Mouse (Mus musculus) intestine, embryonic 16.5 days (tissue): Measurements from ENCODE around the gene Ccdc117. TPM values are rescaled to one million over a fixed set of nuclear protein-coding genes. Genes with fewer than 3 reads are reported as not detected.
A peak's percentile ranks its signal among the peaks of the same experiment; 100 is the strongest.

Experiments used
- ATAC-seq: fragments of 200-750 bp; cut with Nextera tagmentation; 2 replicates; pipeline ENCODE4 v1.8.0; 2017; ENCODE audit warnings: moderate TSS enrichment, moderate library complexity
- H3K27ac ChIP-seq: fragments of 300-500 bp; sonication (generic); 2 replicates; pipeline ENCODE4 v1.5.1; 2014; ENCODE audit warnings: mild to moderate bottlenecking, low read length
- H3K27me3 ChIP-seq: fragments of 300-500 bp; sonication (generic); replicated peaks from 2 replicates; pipeline ENCODE4 v1.6.1; 2014; ENCODE audit warnings: low read length, control low read depth, mixed read lengths; ENCODE audit not compliant: control insufficient read depth, insufficient read depth
- H3K36me3 ChIP-seq: fragments of 300-500 bp; sonication (generic); 2 replicates; pipeline ENCODE4 v1.6.1; 2014; ENCODE audit warnings: low read length, control low read depth; ENCODE audit not compliant: control insufficient read depth, insufficient read depth
- H3K4me1 ChIP-seq: fragments of 300-500 bp; sonication (generic); 2 replicates; pipeline ENCODE4 v1.6.1; 2014; ENCODE audit warnings: low read length, control low read depth, mixed read lengths; ENCODE audit not compliant: control insufficient read depth, insufficient read depth
- H3K4me2 ChIP-seq: fragments of 300-500 bp; sonication (generic); 2 replicates; pipeline ENCODE4 v1.6.1; 2014; ENCODE audit warnings: low read depth, low read length, control low read depth
- H3K4me3 ChIP-seq: fragments of 300-500 bp; sonication (generic); 2 replicates; pipeline ENCODE4 v1.5.1; 2014; ENCODE audit warnings: mild to moderate bottlenecking, low read length
- H3K9ac ChIP-seq: fragments of 300-500 bp; sonication (generic); 2 replicates; pipeline ENCODE4 v1.6.1; 2014; ENCODE audit warnings: low read depth, low read length
- H3K9me3 ChIP-seq: fragments of 300-500 bp; sonication (generic); 2 replicates; pipeline ENCODE4 v1.6.1; 2016; ENCODE audit warnings: low read length, control low read depth; ENCODE audit not compliant: control insufficient read depth
- WGBS: fragments of 180-500 bp; shearing (Covaris S2); extraction: QIAGEN DNeasy Blood & Tissue Kit; methylation state at CpG from one replicate; pipeline ENCODE4 v1.1.7; 2014; 5-methylcytosine and 5-hydroxymethylcytosine counted together
- polyA plus RNA-seq: library from polyadenylated mRNA; unstranded; fragments of >200 nt; fragmentation: Nextera tagmentation; extraction: Ambion mirVana; gene quantifications from 2 replicates; pipeline ENCODE4 v1.2.1, GENCODE M21; 2015

Ccdc117 gene
- 11.1 and 11.9 TPM in 2 replicates for polyA plus RNA-seq

GRCm38 (mm10) chr11:5541799-5542481 is at the start of gene Ccdc117:
TSS of gene Ccdc117 (minus strand) at chr11:5542187.
- Histone ChIP-seq H3K27ac (peak within 1 kb of the TSS; percentile 77), H3K4me2 (peak within 1 kb of the TSS; percentile 61), H3K36me3 (no peaks in the 10 kb centered on the region), H3K9ac (peak within 1 kb of the TSS; percentile 93), H3K27me3 (no peaks in the 10 kb centered on the region), H3K4me1 (peaks cover 19% of the 10 kb centered on the region), H3K9me3 (no peaks in the 10 kb centered on the region), H3K4me3 (peak within 1 kb of the TSS; percentile 97)
- WGBS = under 1% methylated on average over 64 of the region's 65 CpGs
- ATAC-seq = peak; percentile 100

DNA sequence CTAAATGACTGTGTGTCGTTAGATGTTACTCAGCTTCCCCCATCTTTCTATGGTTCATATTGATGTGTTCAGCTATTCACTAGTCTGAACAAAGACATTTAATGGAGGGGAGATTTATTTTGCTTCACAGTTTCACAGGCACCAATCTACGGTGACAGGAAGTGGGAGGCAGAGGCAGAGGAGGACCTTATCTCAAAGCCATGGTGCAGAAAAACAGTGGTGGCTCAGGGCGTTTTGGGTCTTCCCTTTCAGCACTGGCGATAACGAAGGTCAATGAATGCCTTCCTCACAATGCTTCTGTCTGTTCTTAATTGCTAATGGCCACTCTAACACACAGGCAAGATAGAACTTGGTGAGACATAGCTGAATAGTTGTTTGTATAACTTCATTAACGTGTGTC is 33.1 kb upstream of the Ccdc117 start:
- no peak overlapping the region for H3K27ac ChIP-seq
- WGBS = 77% methylated on average over 6 of the region's 6 CpGs
- no peak overlapping the region for H3K9ac ChIP-seq
- no peaks in the 10 kb centered on the region for H3K36me3 ChIP-seq
- H3K4me3 ChIP-seq = no peak overlapping the region
- no peak overlapping the region for H3K4me2 ChIP-seq
- no peaks in the 10 kb centered on the region for H3K27me3 ChIP-seq
- no peaks in the 10 kb centered on the region for H3K4me1 ChIP-seq
- H3K9me3 ChIP-seq = no peaks in the 10 kb centered on the region
- ATAC-seq = no peak

- no peak overlapping the region for H3K9ac ChIP-seq
- no peaks in the 10 kb centered on the region for H3K36me3 ChIP-seq
- WGBS = 83% methylated on average over 2 of the region's 2 CpGs
- H3K9me3 ChIP-seq = no peaks in the 10 kb centered on the region
- peak; percentile 38; the same call in 1 of the 2 replicates for ATAC-seq
- no peaks in the 10 kb centered on the region for H3K4me1 ChIP-seq
- H3K27me3 ChIP-seq = no peaks in the 10 kb centered on the region
- H3K4me3 ChIP-seq = no peak overlapping the region
- no peak overlapping the region for H3K27ac ChIP-seq
- H3K4me2 ChIP-seq = no peak overlapping the region
Observed at GRCm38 (mm10) chr11:5573821-5574220, 31.8 kb upstream of the Ccdc117 start.

DNA sequence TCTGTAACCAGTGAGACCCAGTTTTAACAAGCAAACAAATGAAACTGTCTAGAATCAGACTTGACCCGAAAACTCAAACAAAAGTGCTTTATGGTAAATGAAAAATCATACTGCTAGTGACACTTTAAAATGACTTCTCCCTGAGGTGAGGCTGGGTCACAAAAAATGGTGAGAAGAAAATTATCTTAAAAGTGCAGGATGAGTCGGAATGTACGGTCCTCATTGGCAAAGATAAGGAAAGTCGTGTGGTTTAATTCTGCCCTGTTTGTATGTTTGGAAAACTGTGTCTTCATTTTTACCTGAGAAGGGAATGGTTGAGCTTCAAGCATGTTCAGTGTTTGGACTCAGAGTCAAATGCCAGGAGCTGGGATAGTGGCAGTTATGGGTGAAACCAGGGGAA is 29.9 kb upstream of the Ccdc117 start:
- 94% methylated on average over 4 of the region's 4 CpGs for WGBS
- no peak overlapping the region for H3K4me2 ChIP-seq
- peaks cover 3% of the 10 kb centered on the region; the same call in 1 of the 2 replicates for H3K9me3 ChIP-seq
- ATAC-seq = no peak
- no peaks in the 10 kb centered on the region for H3K27me3 ChIP-seq
- no peaks in the 10 kb centered on the region for H3K4me1 ChIP-seq
- H3K4me3 ChIP-seq = no peak overlapping the region
- no peaks in the 10 kb centered on the region for H3K36me3 ChIP-seq
- no peak overlapping the region for H3K27ac ChIP-seq
- H3K9ac ChIP-seq = no peak overlapping the region

DNA sequence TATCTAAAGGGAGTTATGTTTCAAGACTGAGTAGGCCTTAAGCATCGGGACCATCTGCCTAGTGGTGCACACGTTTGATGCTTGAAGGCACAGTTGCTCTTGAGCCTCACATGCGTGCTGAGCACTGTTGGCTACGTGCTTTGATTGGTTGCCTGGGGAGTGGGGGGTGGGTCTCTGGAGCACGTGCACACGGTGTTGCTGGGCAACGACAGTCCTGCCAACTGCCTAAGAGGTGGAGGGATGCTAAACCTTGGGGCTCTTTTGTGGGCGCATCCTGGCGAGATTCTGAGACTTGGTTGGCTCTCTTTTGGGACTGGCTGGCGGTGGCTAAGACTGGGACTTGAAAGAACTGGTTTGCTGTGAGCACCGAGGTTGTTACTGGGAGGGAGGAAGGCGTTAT is 27.5 kb upstream of the Ccdc117 start, which contains the start of gene Ankrd36:
TSS of gene Ankrd36 (plus strand) at position 211 of the 400 bp plus-strand sequence.
- Histone ChIP-seq H3K4me2 (no peak within 1 kb of the TSS), H3K9me3 (peaks cover 3% of the 10 kb centered on the region; the same call in 1 of the 2 replicates), H3K4me1 (no peaks in the 10 kb centered on the region), H3K27ac (no peak within 1 kb of the TSS), H3K36me3 (no peaks in the 10 kb centered on the region), H3K27me3 (no peaks in the 10 kb centered on the region), H3K9ac (no peak within 1 kb of the TSS), H3K4me3 (no peak within 1 kb of the TSS)
- no peak for ATAC-seq
- WGBS = 84% methylated on average over 12 of the region's 12 CpGs

- H3K4me2 ChIP-seq = no peak overlapping the region
- WGBS = 89% methylated on average over 5 of the region's 5 CpGs
- H3K36me3 ChIP-seq = no peaks in the 10 kb centered on the region
- H3K27me3 ChIP-seq = no peaks in the 10 kb centered on the region
- peaks cover 3% of the 10 kb centered on the region; the same call in 1 of the 2 replicates for H3K9me3 ChIP-seq
- H3K27ac ChIP-seq = no peak overlapping the region
- H3K9ac ChIP-seq = no peak overlapping the region
- ATAC-seq = no peak
- H3K4me1 ChIP-seq = no peaks in the 10 kb centered on the region
- H3K4me3 ChIP-seq = no peak overlapping the region
Observed at GRCm38 (mm10) chr11:5568082-5568481, 26.1 kb upstream of the Ccdc117 start.

- no peak overlapping the region for H3K4me2 ChIP-seq
- no peaks in the 10 kb centered on the region for H3K4me1 ChIP-seq
- peaks cover 3% of the 10 kb centered on the region; the same call in 1 of the 2 replicates for H3K9me3 ChIP-seq
- 94% methylated on average over 6 of the region's 6 CpGs for WGBS
- no peak overlapping the region for H3K4me3 ChIP-seq
- H3K27ac ChIP-seq = no peak overlapping the region
- no peak overlapping the region for H3K9ac ChIP-seq
- H3K36me3 ChIP-seq = no peaks in the 10 kb centered on the region
- ATAC-seq = no peak
- no peaks in the 10 kb centered on the region for H3K27me3 ChIP-seq
Observed at GRCm38 (mm10) chr11:5567654-5568053, 25.7 kb upstream of the Ccdc117 start.

GRCm38 (mm10) chr11:5566506-5566905 is 24.5 kb upstream of the Ccdc117 start:
- 62% methylated on average over 2 of the region's 2 CpGs for WGBS
- Histone ChIP-seq H3K9ac (no peak overlapping the region), H3K27ac (no peak overlapping the region), H3K4me2 (no peak overlapping the region), H3K9me3 (peaks cover 3% of the 10 kb centered on the region; the same call in 1 of the 2 replicates), H3K36me3 (no peaks in the 10 kb centered on the region), H3K4me3 (no peak overlapping the region), H3K4me1 (no peaks in the 10 kb centered on the region), H3K27me3 (no peaks in the 10 kb centered on the region)
- ATAC-seq = no peak

GRCm38 (mm10) chr11:5565596-5565995 is 23.6 kb upstream of the Ccdc117 start:
- H3K4me2 ChIP-seq = no peak overlapping the region
- no peak for ATAC-seq
- H3K9me3 ChIP-seq = peaks cover 3% of the 10 kb centered on the region; the same call in 1 of the 2 replicates
- H3K4me1 ChIP-seq = no peaks in the 10 kb centered on the region
- no peaks in the 10 kb centered on the region for H3K36me3 ChIP-seq
- H3K27me3 ChIP-seq = no peaks in the 10 kb centered on the region
- no peak overlapping the region for H3K9ac ChIP-seq
- 89% methylated on average over 3 of the region's 3 CpGs for WGBS
- no peak overlapping the region for H3K27ac ChIP-seq
- H3K4me3 ChIP-seq = no peak overlapping the region
